In the genomic region with DNA sequence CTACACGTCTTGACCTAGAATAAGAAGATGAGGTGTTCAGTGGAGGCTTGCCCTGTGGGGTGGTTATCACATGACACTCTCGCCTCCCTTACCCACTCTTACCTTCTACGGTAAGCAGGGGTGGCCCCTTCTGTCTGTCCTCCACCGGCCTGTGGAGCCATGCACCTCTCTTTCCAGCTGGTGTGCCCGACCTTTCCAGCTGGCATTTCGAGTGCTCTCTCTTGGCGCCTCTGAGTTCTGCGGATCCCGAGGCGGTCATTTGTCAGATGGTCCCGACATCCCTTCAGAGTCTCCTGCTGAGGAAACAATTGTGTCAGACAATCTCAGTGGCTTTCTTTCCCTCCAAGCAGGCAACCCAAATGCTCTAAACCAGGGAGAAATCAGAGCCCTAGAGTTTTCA, we compare ENCODE assay signal across 14 mouse cellular contexts. TPM values are rescaled to one million over a fixed set of nuclear protein-coding genes. Genes with fewer than 3 reads are reported as not detected.
DNase-seq lines count a peak whose midpoint lies in the region.
"Had no signal": no experiment of that assay in that cellular context is flagged by ENCODE, and none has a peak within 500 bp of the region (broad histone marks: within the 10 kb centered on the region; RNA-seq: fewer than 3 reads in every experiment).

No protein-coding gene starts in this region.

- intact Hi-C loops in left cerebral cortex, postnatal 4 days (cut with DNase I), result no loop called here
- intact Hi-C loops in left cerebral cortex, postnatal 10 days (cut with DNase I), result no loop called here

- DNase-seq in adrenal gland, postnatal 25 days, result peak; percentile 20
- DNase-seq in adrenal gland, adult 8-10 months, result no peak
- DNase-seq in left cerebral cortex, postnatal 4 days, result peak; percentile 21
- no peak for DNase-seq in left cerebral cortex, postnatal 10 days (ENCODE audit: extremely low spot score in 1 of 2, low spot score in 2 of 2)
- DNase-seq in cerebellum, adult 9-11 months, result peak; percentile 85
- no peak for DNase-seq in yolk sac, embryonic 10.5 days (ENCODE audit: low spot score)
- DNase-seq in urinary bladder, postnatal 10 days (ENCODE audit: low spot score), result no peak
- DNase-seq: heart, postnatal 4 days; kidney, adult 8-10 months; kidney, postnatal 10 days; liver, postnatal 0 days; thymus, adult 18-20 months; thymus, postnatal 36 days had no signal

RNA-seq across cellular contexts. Expression of gene Adamts2, which starts 35.1 kb away (rescaled TPM):
- total RNA-seq in adrenal gland, postnatal 25 days (2021), result 5.0 and 6.6 TPM in 2 replicates
- total RNA-seq in adrenal gland, adult 8-10 months (2022), result 1 to 10 TPM; 4.2 to 9.7 (median 5.4) TPM
- total RNA-seq in left cerebral cortex, postnatal 4 days (2021), result 10 to 100 TPM in 1 of 2 experiments, 1 to 10 TPM in 1; 9.6 to 10.2 TPM
- 10 to 100 TPM; 11.1 to 14.3 TPM for total RNA-seq in left cerebral cortex, postnatal 10 days (2021)
- total RNA-seq: common myeloid progenitor, adult 5-6 weeks had no signal

Comparison
In these comparisons a context has a peak if more than half of its experiments do, and no peak if none do; other contexts are left out.
1. DNase-seq: peak in adrenal gland, postnatal 25 days (single experiment), left cerebral cortex, postnatal 4 days (single experiment) and cerebellum, adult 9-11 months (single experiment); none in adrenal gland, adult 8-10 months (single experiment), left cerebral cortex, postnatal 10 days (0 of 2), yolk sac, embryonic 10.5 days (single experiment) and urinary bladder, postnatal 10 days (single experiment).